Mouse (Mus musculus) spleen, adult 2 months (tissue): ENCODE measurements at regions not wholly inside any gene's neighbourhood (a gene's known extent, or its start where the extent isn't known, plus 50 kb on each side); places are given as distances from the start of the nearest gene placed in this dataset.

Source experiments
- CTCF ChIP-seq: fragments of 200-500 bp; IDR thresholded peaks from 2 replicates; pipeline ENCODE4 v1.5.1; 2011; ENCODE audit warnings: mild to moderate bottlenecking, inconsistent platforms; ENCODE audit not compliant: insufficient read depth, insufficient read length, insufficient replicate concordance; ENCODE audit errors: extremely low read depth
- POLR2A ChIP-seq: fragments of 200-500 bp; IDR thresholded peaks from 2 replicates; pipeline ENCODE4 v1.6.1; 2011; ENCODE audit warnings: low read depth, low read length, inconsistent platforms

- TF ChIP-seq POLR2A (no peak), CTCF (no peak)
These were observed 84.9 kb upstream of the Trim24 start for GRCm38 (mm10) chr6:37785741-37786140.
